Mouse (Mus musculus) left cerebral cortex, postnatal 14 days (tissue): ENCODE results near the gene BC005624. TPM values are rescaled to one million over a fixed set of nuclear protein-coding genes. Genes with fewer than 3 reads are reported as not detected.

Source experiments
- DNase-seq, 2 experiments: peaks; one replicate each; pipeline ENCODE4 v3.0.0; 2021 to 2022; ENCODE audit warnings: low spot score in 2 of 2, mixed read lengths in 1 of 2
- intact Hi-C: fragments of 180-260 bp; cut with DNase I; formaldehyde crosslinking; loops from one replicate; pipeline ENCODE4 v1.15.1; 2025
- long read RNA-seq, 2 experiments: library from polyadenylated mRNA; stranded (forward); transcript quantifications; one replicate each; pipeline ENCODE4 v2.0.0; 2021
- total RNA-seq, 2 experiments: library from RNA; stranded (reverse); gene quantifications; 2 replicates each; pipeline ENCODE4 v1.2.3; 2021

Gene BC005624
- total RNA-seq = 10 to 100 TPM; 56.9 TPM
- long read RNA-seq, experiment 1, transcript BC005624-201 (9 exons, 1,984 nt) = major isoform, 116 of 130 reads
- long read RNA-seq, experiment 1, partial matches to known transcripts = 2 of 130 reads
- long read RNA-seq, experiment 1, other reads (novel, unspliced or antisense) = 12 of 130 reads
- long read RNA-seq, experiment 2, transcript BC005624-201 (9 exons, 1,984 nt) = major isoform, 89 of 100 reads
- long read RNA-seq, experiment 2, partial matches to known transcripts = 1 of 100 reads
- long read RNA-seq, experiment 2, other reads (novel, unspliced or antisense) = 10 of 100 reads

- intact Hi-C loops = no loop called here
- DNase-seq = peak; percentile 99 to 100
Observed at GRCm38 (mm10) chr2:30981790-30982513, at the start of gene BC005624, which contains the start of gene Usp20. BC005624 (minus strand) TSS chr2:30982201. Usp20 (plus strand) TSS chr2:30982279.

- no peak for DNase-seq
- intact Hi-C loops = no loop called here
Observed at GRCm38 (mm10) chr2:31026642-31027041, 44.6 kb upstream of the BC005624 start.

DNA sequence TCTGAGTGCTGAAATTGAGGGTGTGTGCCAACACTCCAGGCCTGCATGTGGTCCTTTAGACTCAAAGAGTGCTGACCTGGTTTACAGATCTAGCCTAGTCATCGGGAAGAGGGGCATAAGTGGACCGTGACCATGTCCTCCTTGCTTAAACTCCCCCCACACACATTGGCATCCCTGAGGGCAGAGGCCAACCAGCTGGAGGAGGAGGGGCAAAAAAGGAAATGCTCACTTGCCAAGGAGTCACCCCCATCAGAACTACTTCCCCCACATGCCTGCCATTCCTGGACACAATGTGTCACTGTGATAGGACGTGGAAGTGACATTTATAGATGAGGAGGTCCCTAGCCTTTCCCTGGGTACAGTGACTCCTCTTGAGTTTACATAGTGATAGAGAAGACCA is 43.5 kb upstream of the BC005624 start:
- intact Hi-C loops = no loop called here
- no peak for DNase-seq

- intact Hi-C loops = loop anchor here (5.0 kb wide), 1 partner anchor 118 kb away; the partner anchor contains the start of gene Fnbp1
- DNase-seq = peak; percentile 72 to 76
Observed at GRCm38 (mm10) chr2:31024618-31025370, 42.8 kb upstream of the BC005624 start.

GRCm38 (mm10) chr2:31023940-31024339 is 41.9 kb upstream of the BC005624 start:
- intact Hi-C loops = loop anchor here (5.0 kb wide), 1 partner anchor 118 kb away; the partner anchor contains the start of gene Fnbp1
- no peak for DNase-seq

GRCm38 (mm10) chr2:31020202-31020601 is 38.2 kb upstream of the BC005624 start:
- intact Hi-C loops = loop anchor here (5.0 kb wide), 1 partner anchor 122 kb away; the partner anchor contains the start of gene Fnbp1
- no peak for DNase-seq

DNA sequence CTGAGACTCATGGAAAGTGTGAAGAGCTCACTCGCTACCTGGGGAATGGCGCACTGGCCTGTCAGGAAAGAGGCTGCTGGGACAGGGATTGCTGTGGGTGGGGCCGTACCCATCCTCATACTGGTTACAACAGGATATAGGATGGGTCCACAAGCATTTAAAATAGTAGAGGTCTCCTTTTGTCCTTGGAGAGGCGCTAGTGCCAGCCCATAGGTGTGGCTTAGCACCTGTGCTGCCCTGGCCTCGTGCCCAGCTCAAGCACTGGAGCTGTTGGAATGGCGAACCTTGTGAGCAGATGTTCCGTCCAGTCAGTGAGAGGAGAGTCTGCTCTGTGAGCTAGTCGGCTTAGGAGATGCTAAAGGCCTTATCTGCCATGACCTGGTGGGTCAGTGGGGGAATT is 37.0 kb upstream of the BC005624 start:
- intact Hi-C loops = no loop called here
- DNase-seq = no peak

- DNase-seq = no peak
- intact Hi-C loops = no loop called here
Observed at GRCm38 (mm10) chr2:31018519-31018918, 36.5 kb upstream of the BC005624 start.

DNA sequence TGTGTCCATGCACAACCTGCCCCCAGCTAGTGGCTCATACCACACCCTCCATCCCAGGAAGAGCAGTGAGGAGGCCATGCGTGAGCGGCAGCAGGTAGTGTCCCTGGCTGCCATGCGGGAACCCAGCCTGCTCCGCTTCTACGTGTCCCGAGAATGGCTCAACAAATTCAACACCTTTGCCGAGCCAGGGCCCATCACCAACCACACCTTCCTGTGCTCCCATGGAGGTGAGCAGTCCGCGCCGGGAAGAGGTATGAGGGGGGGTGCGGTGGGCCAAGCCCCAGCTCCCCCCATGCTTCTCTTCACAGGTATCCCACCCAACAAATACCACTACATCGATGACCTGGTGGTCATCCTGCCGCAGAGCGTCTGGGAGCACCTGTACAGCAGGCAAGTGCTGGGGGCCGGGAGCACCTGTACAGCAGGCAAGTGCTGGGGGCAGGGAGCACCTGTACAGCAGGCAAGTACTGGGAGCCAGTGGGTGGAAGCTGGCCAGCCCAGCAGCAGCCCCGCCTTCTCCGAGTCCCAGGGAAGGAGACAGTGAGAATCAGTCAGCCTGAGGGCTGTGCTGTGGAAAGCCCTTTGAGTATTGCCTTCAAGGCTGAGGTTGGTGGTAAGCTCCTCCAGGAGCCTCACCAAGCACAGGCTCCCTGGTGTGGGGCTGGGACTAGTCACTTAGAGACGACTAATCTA is 35.8 kb upstream of the BC005624 start:
- DNase-seq = no peak
- intact Hi-C loops = no loop called here

- intact Hi-C loops = no loop called here
- no peak for DNase-seq
Observed at GRCm38 (mm10) chr2:31013371-31014120, 31.5 kb upstream of the BC005624 start.

GRCm38 (mm10) chr2:31007208-31007607 is 25.2 kb upstream of the BC005624 start:
- no peak for DNase-seq
- intact Hi-C loops = no loop called here

- no peak for DNase-seq
- intact Hi-C loops = no loop called here
Observed at GRCm38 (mm10) chr2:31006434-31006833, 24.4 kb upstream of the BC005624 start.

- intact Hi-C loops = no loop called here
- DNase-seq = no peak
Observed at GRCm38 (mm10) chr2:31005453-31005852, 23.5 kb upstream of the BC005624 start.

DNA sequence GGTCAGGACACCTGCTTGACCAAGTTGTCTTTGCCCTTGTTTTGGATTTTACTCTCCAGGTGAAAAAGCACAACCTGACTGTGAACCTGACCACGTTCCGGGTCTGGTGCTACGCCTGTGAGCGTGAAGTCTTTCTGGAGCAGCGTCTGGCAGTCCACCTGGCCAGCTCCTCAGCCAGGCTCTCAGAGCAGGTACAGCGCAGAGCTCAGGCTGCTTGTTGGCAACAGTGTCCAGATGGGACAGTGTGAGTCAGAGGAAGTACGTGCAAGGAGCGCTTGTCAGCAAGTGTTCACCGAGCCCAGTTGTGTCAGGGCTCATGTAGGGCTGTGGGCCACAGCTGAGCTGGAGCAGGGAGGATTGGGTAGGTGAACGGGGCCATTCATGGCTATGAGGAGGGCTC is 20.9 kb upstream of the BC005624 start:
- intact Hi-C loops = no loop called here
- DNase-seq = no peak

- DNase-seq = no peak
- intact Hi-C loops = no loop called here
Observed at GRCm38 (mm10) chr2:30998443-30999260, 16.7 kb upstream of the BC005624 start.

- no peak for DNase-seq
- intact Hi-C loops = no loop called here
Observed at GRCm38 (mm10) chr2:30995432-30995996, 13.5 kb upstream of the BC005624 start.

DNA sequence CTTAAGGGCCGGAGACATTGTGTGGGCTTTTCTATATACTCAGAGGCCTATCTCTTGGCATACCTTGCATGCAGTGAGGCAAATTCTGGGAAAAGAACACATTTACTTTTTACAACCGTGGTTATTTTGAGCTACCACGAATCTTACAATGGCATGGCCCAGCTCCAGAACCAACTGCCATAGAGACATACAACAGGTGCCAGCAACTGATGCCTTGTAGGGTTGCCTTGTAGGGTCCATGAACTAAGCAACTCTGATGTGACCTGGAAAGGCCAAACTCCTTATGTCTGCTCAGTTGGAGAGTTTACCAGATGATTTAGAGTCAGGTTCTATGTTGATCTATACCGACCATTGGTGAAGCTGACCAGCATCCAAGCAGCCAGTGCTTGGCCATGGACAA is 12.9 kb upstream of the BC005624 start:
- intact Hi-C loops = no loop called here
- no peak for DNase-seq

- intact Hi-C loops = no loop called here
Observed at GRCm38 (mm10) chr2:30990221-30990620, 8.2 kb upstream of the BC005624 start.

More at GRCm38 (mm10) chr2:30990221-30990620, 8.2 kb upstream of the BC005624 start:
- no peak for DNase-seq
